Mouse (Mus musculus) granulocyte monocyte progenitor cell, adult 5-6 weeks (primary cell): ENCODE measurements around the gene Bahcc1. TPM values are rescaled to one million over a fixed set of nuclear protein-coding genes. Genes with fewer than 3 reads are reported as not detected.

ENCODE experiments used
- ATAC-seq: replicated peaks from 2 replicates; pipeline ENCODE4 v1.8.0; 2016; ENCODE audit warnings: mild to moderate bottlenecking, moderate TSS enrichment, inconsistent platforms; ENCODE audit not compliant: poor library complexity, severe bottlenecking
- total RNA-seq, 2 experiments: library from RNA; stranded (forward) in 1 of 2; stranded (reverse) in 1 of 2; fragments of 200-712, 200-1000 nt in 1 of 2; fragments of >200 nt in 1 of 2; fragmentation: Nextera tagmentation in 1 of 2; gene quantifications; 2 replicates each; pipeline ENCODE4 v1.2.3; 2014 to 2017

The Bahcc1 gene
- total RNA-seq, 2 experiments from 2014 or later = 4.7 to 22.5 TPM

DNA sequence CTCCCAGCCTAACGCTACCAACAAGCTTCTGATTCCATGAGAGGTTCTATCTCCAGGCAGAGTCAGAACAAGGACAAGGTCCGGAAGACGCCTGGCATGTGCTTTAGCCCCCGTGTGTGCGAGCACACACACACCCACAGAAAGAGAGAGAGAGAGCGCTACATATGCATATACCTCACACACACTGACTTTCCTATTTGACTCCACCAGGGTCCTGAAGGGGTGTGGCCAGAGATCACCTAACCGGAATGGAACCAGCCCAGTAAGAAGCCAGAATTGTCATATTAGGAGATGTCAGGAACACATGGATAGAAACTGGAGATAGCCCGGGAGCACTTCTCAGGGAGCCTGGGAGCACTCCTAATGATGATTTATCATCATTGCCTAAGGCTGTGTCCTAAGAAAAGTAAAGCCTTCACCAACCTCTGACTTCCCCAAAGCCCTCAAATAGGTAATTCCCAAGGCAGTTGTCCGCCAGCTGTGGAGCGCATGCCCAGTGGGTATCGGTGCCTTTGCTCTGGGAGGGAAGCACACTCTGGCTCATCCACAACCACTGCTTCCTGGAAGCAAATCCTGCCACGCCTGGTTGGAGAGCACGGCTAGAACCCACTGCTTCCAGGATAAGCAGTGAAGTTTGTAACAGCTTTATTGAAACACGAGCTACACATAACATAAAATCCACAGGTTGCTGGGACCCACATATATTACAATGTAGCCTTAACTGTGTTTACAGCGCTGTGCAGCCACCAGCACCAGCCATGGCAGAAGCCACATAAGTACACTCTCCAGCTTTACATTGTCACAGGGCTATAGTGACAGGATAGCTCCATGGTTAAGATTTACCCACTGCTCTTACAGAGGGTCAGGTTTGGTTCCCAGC is 75.9 kb downstream of the Bahcc1 start:
- no peak for ATAC-seq

DNA sequence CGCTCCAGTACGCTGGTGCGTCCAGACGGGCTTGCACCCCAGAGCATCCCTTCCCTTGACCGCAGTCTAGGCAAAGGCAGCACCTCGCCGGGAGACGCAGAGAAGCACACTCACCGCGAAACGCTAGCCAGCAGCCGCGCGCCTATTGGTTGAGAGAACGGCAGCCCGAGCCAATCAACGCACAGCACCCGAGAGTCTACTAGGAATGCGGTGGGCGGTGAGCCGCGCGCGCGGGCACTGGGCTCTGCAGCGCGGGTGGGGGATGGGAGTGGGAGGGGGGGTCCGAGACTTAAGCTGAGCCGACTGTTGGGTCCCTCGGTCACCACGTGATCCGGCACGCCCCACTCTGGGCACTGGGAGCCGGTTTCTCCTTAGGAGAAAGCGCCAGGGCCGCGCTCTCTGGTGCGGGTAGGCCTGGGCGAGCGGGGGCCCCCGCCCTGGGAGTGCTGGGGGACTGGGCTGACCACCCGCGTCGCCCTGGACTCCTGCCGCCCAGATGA is 78.1 kb downstream of the Bahcc1 start:
- ATAC-seq = peak; percentile 72

- ATAC-seq = no peak
These were observed 78.8 kb downstream of the Bahcc1 start for GRCm38 (mm10) chr11:120311561-120311960.

GRCm38 (mm10) chr11:120312069-120312468 is 79.3 kb downstream of the Bahcc1 start:
- no peak for ATAC-seq

DNA sequence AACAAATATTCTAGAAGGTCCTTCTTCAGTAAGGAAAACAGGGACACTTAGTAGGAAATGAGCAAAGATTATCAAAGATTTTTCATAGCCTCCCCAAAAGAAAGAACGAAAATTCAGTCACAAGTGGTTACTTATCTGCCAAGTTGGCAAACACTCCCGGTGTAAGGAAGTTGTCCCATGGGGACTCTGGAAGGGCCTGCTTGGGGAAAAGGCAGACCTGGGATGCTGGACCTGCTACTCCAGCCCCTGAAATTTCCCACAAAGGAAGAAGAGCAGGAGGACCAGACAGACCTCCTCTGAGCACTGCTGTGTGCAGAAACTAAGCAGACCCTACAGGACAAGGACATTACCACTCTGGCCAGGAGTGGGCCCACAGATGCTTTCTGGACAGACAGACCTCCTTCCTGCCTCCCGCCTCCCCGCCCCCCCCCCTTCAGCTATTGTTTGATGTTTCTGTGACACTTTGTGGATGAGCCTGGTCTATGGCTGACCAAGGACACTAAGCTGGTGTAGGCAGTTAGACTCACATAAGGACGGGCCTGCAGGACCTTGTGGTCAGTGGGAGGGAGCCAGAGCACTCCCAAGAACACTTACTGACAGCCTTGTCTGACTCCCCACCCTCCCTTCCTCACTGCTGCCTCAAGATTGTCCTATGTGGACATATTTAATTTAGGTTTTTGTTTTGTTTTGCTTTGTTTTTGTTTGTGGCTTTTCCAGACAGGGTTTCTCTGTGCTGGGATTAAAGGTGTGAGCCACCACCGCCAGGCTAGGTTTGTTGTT is 81.3 kb downstream of the Bahcc1 start:
- no peak for ATAC-seq

DNA sequence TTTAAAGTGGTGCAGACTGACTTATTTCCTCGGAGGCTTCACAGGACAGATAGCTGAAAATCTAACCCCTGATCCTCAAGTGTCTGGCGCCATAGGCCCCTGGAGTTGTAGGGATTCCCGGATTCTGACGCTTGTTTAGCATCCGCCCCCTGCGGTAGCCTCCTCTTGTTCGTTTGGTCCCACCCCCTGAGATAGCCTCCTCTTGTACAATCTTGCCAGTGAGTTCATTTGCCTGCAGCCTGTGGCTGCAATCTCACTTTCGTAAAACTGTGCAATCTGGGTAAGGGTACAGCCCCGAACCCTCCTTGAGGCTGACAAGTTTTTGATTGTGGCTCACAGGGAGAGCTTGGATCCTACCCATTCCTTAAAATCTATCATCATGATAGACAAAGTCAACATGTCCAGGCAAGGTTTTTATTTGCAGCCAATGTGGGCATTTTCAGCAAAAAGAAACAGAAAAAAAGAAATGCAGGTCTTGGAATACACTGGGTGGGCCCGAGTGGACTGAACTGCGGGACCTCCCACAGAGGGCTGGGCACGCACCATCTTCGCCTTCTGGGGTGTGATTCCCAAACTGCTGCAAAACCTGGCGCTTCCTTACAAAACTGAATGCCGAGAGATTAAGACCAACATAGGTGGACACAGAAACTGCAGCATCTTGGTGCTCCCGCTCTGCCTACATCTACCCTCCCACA is 82.1 kb downstream of the Bahcc1 start:
- ATAC-seq = no peak

- ATAC-seq = no peak
These were observed 82.6 kb downstream of the Bahcc1 start for GRCm38 (mm10) chr11:120315416-120315761.

GRCm38 (mm10) chr11:120315832-120316689 is 83.3 kb downstream of the Bahcc1 start:
- peak; percentile 96 for ATAC-seq

DNA sequence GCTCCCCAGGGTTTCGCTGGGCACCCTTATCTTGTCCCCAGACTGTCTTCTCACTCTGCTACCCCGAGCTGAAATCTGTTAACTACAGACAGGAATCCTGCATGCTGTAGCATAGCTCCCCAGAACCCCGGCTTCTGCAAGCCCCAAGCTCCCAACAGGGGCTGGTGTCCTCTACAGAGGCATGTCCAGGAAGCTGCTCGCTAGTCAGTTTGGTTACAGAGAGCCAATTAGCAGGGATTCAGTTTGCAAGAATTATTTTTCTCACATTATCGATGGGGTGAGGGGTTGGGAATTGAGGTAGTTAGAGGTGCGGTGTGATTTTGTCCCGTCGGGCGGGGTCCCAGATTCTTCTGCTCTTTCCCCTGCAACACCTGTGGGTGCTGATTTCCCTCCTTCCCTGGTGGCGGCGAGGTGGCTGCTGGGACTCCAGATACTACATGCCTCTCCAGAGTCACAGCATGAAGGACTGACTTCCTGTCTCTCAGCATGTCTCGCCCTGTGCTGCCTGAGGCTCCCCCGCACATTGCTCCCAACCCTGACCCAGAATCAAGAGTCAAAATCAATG is 84.0 kb downstream of the Bahcc1 start:
- ATAC-seq = no peak

- ATAC-seq = no peak
These were observed 84.7 kb downstream of the Bahcc1 start for GRCm38 (mm10) chr11:120317456-120317855.

DNA sequence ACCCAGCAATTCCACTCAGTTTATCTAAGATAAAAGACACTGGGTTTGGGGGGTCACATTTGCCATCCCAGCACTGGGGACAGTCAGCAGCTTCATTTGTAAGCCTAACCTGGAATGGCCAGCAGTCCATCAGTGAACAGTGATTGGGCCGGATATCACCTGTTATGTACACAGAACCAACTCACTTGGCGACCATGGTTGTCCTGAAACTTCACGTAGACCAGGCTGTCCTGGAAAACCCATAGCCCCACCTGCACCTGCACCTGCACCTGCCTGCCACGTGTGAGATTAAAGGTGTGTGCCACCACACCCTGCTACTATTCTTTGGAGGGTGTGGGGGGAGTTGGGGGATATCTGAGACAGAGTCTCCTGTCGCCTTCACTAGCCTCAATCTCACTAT is 86.6 kb downstream of the Bahcc1 start:
- ATAC-seq = no peak

DNA sequence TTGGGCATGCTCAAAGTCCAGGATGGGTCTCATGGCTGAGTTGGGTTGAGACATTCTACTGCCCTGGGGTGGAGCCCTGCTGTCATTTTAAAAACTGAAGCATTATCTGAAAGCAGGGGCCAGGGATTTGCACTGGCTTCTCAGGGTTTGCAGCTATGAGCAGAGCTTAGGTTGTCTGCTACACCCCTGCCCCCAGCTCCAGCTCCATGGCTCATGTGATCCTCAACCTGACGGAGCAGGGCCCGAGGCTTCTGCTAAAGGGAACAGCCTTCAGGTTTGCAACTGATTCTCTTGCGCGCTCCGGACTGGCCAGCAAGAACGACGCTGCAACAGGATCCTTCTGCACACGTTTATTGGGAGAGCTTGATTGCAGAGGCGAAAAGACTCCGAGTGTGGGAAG is 87.4 kb downstream of the Bahcc1 start:
- ATAC-seq = no peak

GRCm38 (mm10) chr11:120335431-120336021 is 102.8 kb downstream of the Bahcc1 start:
- ATAC-seq = no peak

- ATAC-seq = no peak
These were observed 104.7 kb downstream of the Bahcc1 start for GRCm38 (mm10) chr11:120337447-120337846.

DNA sequence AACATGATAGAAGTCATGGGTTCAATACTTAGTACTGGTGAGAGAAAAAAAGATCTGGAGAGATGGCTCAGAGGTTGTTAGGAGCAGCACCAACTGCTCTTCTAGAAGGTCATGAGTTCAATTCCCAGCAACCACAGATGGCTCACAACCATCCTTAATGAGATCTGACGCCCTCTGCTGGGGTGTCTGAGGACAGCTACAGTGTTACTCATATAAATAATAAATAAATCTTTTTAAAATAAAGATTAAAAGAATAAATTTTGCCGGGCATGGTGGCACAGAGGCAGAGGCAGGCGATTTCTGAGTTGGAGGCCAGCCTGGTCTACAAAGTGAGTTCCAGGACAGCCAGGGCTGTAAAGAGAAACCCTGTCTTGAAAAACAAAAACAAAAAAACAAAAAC is 106.0 kb downstream of the Bahcc1 start:
- ATAC-seq = no peak

GRCm38 (mm10) chr11:120339978-120340513 is 107.3 kb downstream of the Bahcc1 start:
- ATAC-seq = peak; percentile 67

- ATAC-seq = no peak
These were observed 108.9 kb downstream of the Bahcc1 start for GRCm38 (mm10) chr11:120341661-120342060.
